Mouse (Mus musculus) layer of hippocampus, postnatal 25 days (tissue): ENCODE results near the gene Bcl11a. TPM values are rescaled to one million over a fixed set of nuclear protein-coding genes. Genes with fewer than 3 reads are reported as not detected.

ENCODE experiments used
- DNase-seq, 2 experiments: peaks; one replicate each; pipeline ENCODE4 v3.0.0; 2022; ENCODE audit warnings: mixed read lengths in 2 of 2, low spot score in 1 of 2; ENCODE audit errors: extremely low spot score in 1 of 2
- total RNA-seq, 2 experiments: library from RNA; stranded (reverse); gene quantifications; 2 replicates each; pipeline ENCODE4 v1.2.3; 2021

The Bcl11a gene
- total RNA-seq, 2 experiments from 2014 or later, result 105 to 134 TPM

- no peak for DNase-seq
These were observed 118.8 kb downstream of the Bcl11a start for GRCm38 (mm10) chr11:24196460-24197190.

DNA sequence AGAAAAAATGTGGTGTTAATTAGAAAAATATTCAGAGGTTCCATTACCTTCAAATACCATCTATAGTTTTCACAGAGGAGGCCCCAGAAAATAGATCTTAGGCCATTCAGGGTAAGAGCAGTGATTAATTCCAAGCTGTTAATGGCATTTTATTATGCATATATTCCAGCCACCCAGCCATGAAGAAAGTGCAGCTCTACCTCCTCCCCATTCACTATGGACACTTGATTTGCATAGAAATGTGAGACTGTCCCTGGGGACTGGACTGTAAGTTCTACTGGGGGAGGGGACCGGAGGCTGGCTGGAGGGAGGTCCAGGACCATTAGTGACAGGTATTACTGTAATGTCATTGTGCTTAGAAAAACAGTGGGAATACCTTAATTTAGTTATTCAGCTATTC, 119.6 kb downstream of the Bcl11a start:
- DNase-seq, result no peak

DNA sequence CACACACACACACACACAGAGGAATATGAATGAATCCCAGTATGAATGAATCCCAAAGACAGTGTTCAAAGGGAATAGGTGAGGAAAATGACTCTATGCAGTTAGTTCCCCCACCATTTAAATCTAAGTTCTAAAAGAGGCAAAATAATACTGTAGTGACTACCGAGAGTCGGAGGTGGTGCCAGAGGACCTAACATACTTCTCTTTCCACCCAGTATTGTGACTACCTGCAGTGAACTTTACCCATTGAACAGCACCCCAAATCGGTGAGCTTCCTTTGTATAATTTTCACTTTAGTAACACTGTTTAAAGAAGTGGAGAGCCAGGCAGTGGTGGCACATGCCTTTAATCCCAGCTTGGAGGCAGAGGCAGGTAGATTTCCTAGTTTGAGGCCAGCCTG, 121.7 kb downstream of the Bcl11a start:
- DNase-seq, result no peak

DNA sequence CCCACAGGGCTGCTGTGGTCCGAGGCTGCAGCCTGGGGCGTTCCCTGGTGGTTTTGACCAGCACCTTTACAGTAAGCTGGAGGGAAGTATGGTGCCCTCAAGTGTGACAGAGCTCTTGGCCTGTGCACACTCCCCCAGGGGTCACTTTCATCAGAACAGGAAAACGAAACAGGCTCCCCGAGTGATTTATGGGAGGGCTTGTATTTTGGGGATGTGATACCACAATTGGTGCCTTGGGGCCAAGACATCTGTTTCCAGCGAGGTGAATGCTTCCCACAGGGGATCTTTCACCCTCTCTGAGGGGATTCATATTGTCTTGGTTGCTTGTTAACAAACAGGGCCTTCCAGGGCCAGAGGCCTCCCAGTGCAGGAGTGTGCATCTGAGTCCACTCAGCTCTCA, 122.5 kb downstream of the Bcl11a start:
- DNase-seq, result no peak

GRCm38 (mm10) chr11:24201223-24201622, 123.4 kb downstream of the Bcl11a start:
- DNase-seq, result no peak

- no peak for DNase-seq
These were observed 124.9 kb downstream of the Bcl11a start for GRCm38 (mm10) chr11:24202641-24203361.

DNA sequence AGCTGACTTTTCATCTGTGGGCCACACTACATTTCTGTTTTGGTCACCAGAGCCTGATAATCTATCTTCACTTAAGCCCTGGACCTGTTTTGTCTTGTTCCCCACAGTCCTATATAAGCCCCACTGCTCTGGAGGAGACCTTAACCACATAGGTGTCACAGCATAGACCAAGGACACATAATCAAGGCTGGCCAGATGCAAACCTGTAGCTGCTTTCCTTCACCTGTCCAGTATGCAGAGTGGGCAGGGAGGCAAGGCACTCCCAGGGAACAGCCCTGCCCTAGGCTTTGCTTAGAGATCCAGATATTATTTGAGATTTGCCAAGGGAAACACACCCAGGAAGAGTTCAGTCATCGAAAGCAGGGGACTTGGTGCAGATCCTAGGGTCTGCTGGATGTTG, 125.6 kb downstream of the Bcl11a start:
- no peak for DNase-seq

DNA sequence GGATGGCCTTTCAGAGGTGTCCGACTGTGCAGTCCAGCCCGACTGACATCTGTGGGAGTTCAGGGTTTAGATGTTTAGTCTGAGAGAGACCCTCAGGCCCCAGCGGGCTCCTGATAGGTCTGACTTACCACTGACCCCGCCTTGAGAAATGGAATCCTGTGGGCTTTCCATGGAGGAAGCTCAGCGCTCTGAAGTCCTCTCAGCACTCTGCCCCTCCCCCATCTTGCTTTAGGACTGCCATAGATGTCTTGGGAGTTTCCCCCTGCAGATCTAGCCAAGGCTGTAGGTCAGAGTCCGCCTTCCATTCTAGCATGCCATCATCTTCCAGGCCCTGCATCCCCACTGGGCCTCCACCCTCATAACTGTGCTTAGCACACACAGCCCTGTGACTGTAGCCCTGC, 131.1 kb downstream of the Bcl11a start:
- no peak for DNase-seq

- no peak for DNase-seq
These were observed 136.8 kb downstream of the Bcl11a start for GRCm38 (mm10) chr11:24214509-24215134.

GRCm38 (mm10) chr11:24217741-24218333, 140.0 kb downstream of the Bcl11a start:
- DNase-seq, result no peak

GRCm38 (mm10) chr11:24221601-24222307, 143.9 kb downstream of the Bcl11a start:
- DNase-seq, result no peak

Other genes starting within 250 kb of the Bcl11a start
- 10 to 100 TPM; 19.0 TPM for gene Papolg, start 182.8 kb upstream of the Bcl11a start, total RNA-seq
- 1 to 10 TPM in 1 of 2 experiments, under 1 TPM in 1; 0.37 to 1.7 TPM for gene A830031A19Rik, start 3.0 kb upstream of the Bcl11a start, total RNA-seq